29 mouse cellular contexts compared by ENCODE assay signal in the genomic region with DNA sequence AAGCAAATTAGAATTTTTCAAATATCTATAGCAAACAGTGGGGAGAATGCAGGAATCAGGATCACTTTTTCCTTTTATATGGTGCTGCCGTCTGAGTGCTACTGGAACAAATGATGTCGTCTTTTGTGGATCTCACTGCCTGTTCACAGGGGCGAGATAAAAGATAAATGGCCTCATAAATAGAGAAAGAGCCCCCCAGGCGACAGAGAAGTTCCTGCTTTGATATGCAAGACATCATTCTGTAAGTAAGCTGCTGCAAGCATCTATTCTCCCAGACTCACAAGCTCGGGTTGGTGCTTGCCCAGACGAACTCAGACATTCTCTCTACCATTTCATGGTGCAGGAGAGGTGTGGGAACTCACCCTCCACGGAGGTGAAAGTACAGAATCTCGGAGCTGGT.
DNase-seq lines count a peak whose midpoint lies in the region; ATAC-seq and TF ChIP-seq lines count a peak whose summit lies in the region.
"Had no signal": no experiment of that assay in that cellular context is flagged by ENCODE, and none has a peak within 500 bp of the region (broad histone marks: within the 10 kb centered on the region; RNA-seq: fewer than 3 reads in every experiment).

No protein-coding gene starts in this region.

- peak; percentile 36 for DNase-seq in embryonic facial prominence, embryonic 14.5 days (ENCODE audit: low spot score)
- no peak for DNase-seq in embryonic facial prominence, embryonic 10.5 days (ENCODE audit: low spot score)
- DNase-seq in midbrain, embryonic 11.5 days (ENCODE audit: low spot score, missing footprints) = no peak
- peak; percentile 61 for DNase-seq in brain, embryonic 14.5 days (ENCODE audit: low read depth)
- DNase-seq in urinary bladder, postnatal 10 days (ENCODE audit: low spot score) = no peak
- DNase-seq: adrenal gland, adult 2 months; adrenal gland, postnatal 36 days; cerebellum, adult 2 months; cerebellum, postnatal 14 days; gastrocnemius, postnatal 25 days; heart, adult 11 months; kidney, adult 11 months; kidney, postnatal 25 days; layer of hippocampus, postnatal 36 days; left cerebral cortex, postnatal 4 days; liver; lung, adult 2 months; lung, postnatal 10 days; thymus, postnatal 4 days had no signal

- WGBS in embryonic facial prominence, embryonic 14.5 days = 47% methylated on average over 8 of the region's 8 CpGs
- 62% methylated on average over 8 of the region's 8 CpGs for WGBS in embryonic facial prominence, embryonic 10.5 days
- WGBS in midbrain, embryonic 13.5 days = 31% methylated on average over 8 of the region's 8 CpGs
- WGBS in midbrain, embryonic 11.5 days = 52% methylated on average over 8 of the region's 8 CpGs
- 17% methylated on average over 8 of the region's 8 CpGs for WGBS in midbrain, embryonic 16.5 days
- WGBS in intestine, postnatal 0 days = 47% methylated on average over 8 of the region's 8 CpGs

- H3K9me3 ChIP-seq in embryonic facial prominence, embryonic 14.5 days (ENCODE audit: control insufficient read depth, low read length) = no peaks in the 10 kb centered on the region
- no peaks in the 10 kb centered on the region for H3K9me3 ChIP-seq in embryonic facial prominence, embryonic 10.5 days
- no peaks in the 10 kb centered on the region for H3K9me3 ChIP-seq in midbrain, embryonic 13.5 days
- no peaks in the 10 kb centered on the region for H3K9me3 ChIP-seq in midbrain, embryonic 11.5 days (ENCODE audit: control insufficient read depth, low read length)
- no peaks in the 10 kb centered on the region for H3K9me3 ChIP-seq in midbrain, embryonic 16.5 days (replicated peaks; ENCODE audit: control insufficient read depth, low read length, poor library complexity, severe bottlenecking)
- H3K9me3 ChIP-seq in intestine, postnatal 0 days (ENCODE audit: control insufficient read depth) = no peaks in the 10 kb centered on the region
- H3K9me3 ChIP-seq: forebrain, embryonic 13.5 days; heart, embryonic 10.5 days; heart, embryonic 15.5 days had no signal

- H3K4me3 ChIP-seq in embryonic facial prominence, embryonic 14.5 days (ENCODE audit: low read depth, low read length) = no peak overlapping the region
- H3K4me3 ChIP-seq in embryonic facial prominence, embryonic 10.5 days = no peak overlapping the region
- H3K4me3 ChIP-seq in midbrain, embryonic 13.5 days (replicated peaks) = no peak overlapping the region
- H3K4me3 ChIP-seq in midbrain, embryonic 11.5 days (ENCODE audit: low read depth, low read length) = no peak overlapping the region
- H3K4me3 ChIP-seq in midbrain, embryonic 16.5 days (ENCODE audit: low read depth, low read length) = no peak overlapping the region
- no peak overlapping the region for H3K4me3 ChIP-seq in intestine, postnatal 0 days (ENCODE audit: low read depth, low read length)
- H3K4me3 ChIP-seq: forebrain, embryonic 13.5 days; heart, embryonic 10.5 days; heart, embryonic 15.5 days had no signal

- no peak for TF ChIP-seq CTCF in brain, embryonic 14.5 days (IDR thresholded peaks at IDR 0.05; ENCODE audit: borderline replicate concordance, extremely low read depth, insufficient read depth, insufficient read length)
- no peak for TF ChIP-seq CTCF in intestine, postnatal 0 days (IDR thresholded peaks at IDR 0.05; ENCODE audit: low read depth)

- no peak for ATAC-seq in embryonic facial prominence, embryonic 14.5 days (ENCODE audit: low read depth)
- ATAC-seq in midbrain, embryonic 13.5 days = 0 out of 2 replicates have a peak, but pooled peaks have one; percentile 20
- ATAC-seq in midbrain, embryonic 11.5 days (ENCODE audit: low FRiP score) = no peak
- peak; percentile 50 for ATAC-seq in midbrain, embryonic 16.5 days
- no peak for ATAC-seq in intestine, postnatal 0 days
- ATAC-seq: activated CD4-positive, CD25-positive, alpha-beta regulatory T cell, adult 4 months; forebrain, embryonic 13.5 days had no signal

- 0 out of 2 replicates have a peak, but pooled peaks cover 3% of the 10 kb centered on the region for H3K27me3 ChIP-seq in embryonic facial prominence, embryonic 14.5 days (replicated peaks; ENCODE audit: control insufficient read depth, insufficient read depth, low read length)
- no peaks in the 10 kb centered on the region for H3K27me3 ChIP-seq in embryonic facial prominence, embryonic 10.5 days (replicated peaks; ENCODE audit: low read depth, poor library complexity, severe bottlenecking)
- no peaks in the 10 kb centered on the region for H3K27me3 ChIP-seq in midbrain, embryonic 13.5 days
- H3K27me3 ChIP-seq in midbrain, embryonic 11.5 days (ENCODE audit: control insufficient read depth, insufficient read depth, low read length) = no peaks in the 10 kb centered on the region
- H3K27me3 ChIP-seq in midbrain, embryonic 16.5 days (ENCODE audit: control insufficient read depth, insufficient read depth, low read depth, low read length) = no peaks in the 10 kb centered on the region
- H3K27me3 ChIP-seq in intestine, postnatal 0 days (replicated peaks; ENCODE audit: control insufficient read depth, insufficient read depth, low read length) = no peaks in the 10 kb centered on the region
- H3K27me3 ChIP-seq: CH12.LX; forebrain, embryonic 13.5 days; heart, embryonic 15.5 days had no signal

- H3K27ac ChIP-seq in embryonic facial prominence, embryonic 14.5 days (replicated peaks; ENCODE audit: low read depth, low read length) = no peak overlapping the region
- no peak overlapping the region for H3K27ac ChIP-seq in embryonic facial prominence, embryonic 10.5 days (replicated peaks)
- 0 out of 2 replicates have a peak overlapping the region, but pooled peaks have one; percentile 2 for H3K27ac ChIP-seq in midbrain, embryonic 13.5 days
- H3K27ac ChIP-seq in midbrain, embryonic 11.5 days (ENCODE audit: low read depth, low read length) = no peak overlapping the region
- H3K27ac ChIP-seq in midbrain, embryonic 16.5 days (ENCODE audit: low read length) = no peak overlapping the region
- no peak overlapping the region for H3K27ac ChIP-seq in intestine, postnatal 0 days (ENCODE audit: low read depth, low read length)
- H3K27ac ChIP-seq: forebrain, embryonic 13.5 days; heart, embryonic 10.5 days; heart, embryonic 15.5 days; liver, embryonic 14.5 days; macrophage had no signal

- H3K4me1 ChIP-seq in embryonic facial prominence, embryonic 14.5 days (ENCODE audit: control insufficient read depth, insufficient read depth, low read length) = peaks cover 8% of the 10 kb centered on the region; the same call in 1 of the 2 replicates
- 0 out of 2 replicates have a peak, but pooled peaks cover 3% of the 10 kb centered on the region for H3K4me1 ChIP-seq in embryonic facial prominence, embryonic 10.5 days
- peaks cover 11% of the 10 kb centered on the region for H3K4me1 ChIP-seq in midbrain, embryonic 13.5 days (replicated peaks)
- H3K4me1 ChIP-seq in midbrain, embryonic 11.5 days (ENCODE audit: control insufficient read depth, insufficient read depth, low read length) = no peaks in the 10 kb centered on the region
- peaks cover 5% of the 10 kb centered on the region; the same call in 1 of the 2 replicates for H3K4me1 ChIP-seq in midbrain, embryonic 16.5 days (ENCODE audit: control insufficient read depth, insufficient read depth, low read length)
- no peaks in the 10 kb centered on the region for H3K4me1 ChIP-seq in intestine, postnatal 0 days (replicated peaks; ENCODE audit: control insufficient read depth, insufficient read depth, low read length)
- H3K4me1 ChIP-seq: heart, embryonic 10.5 days; heart, embryonic 15.5 days had no signal

- H3K4me2 ChIP-seq in embryonic facial prominence, embryonic 14.5 days (ENCODE audit: low read depth, low read length) = no peak overlapping the region
- no peak overlapping the region; the same call in 1 of the 2 replicates for H3K4me2 ChIP-seq in midbrain, embryonic 13.5 days (replicated peaks)
- H3K4me2 ChIP-seq in midbrain, embryonic 11.5 days = no peak overlapping the region
- H3K4me2 ChIP-seq in midbrain, embryonic 16.5 days (ENCODE audit: low read length) = no peak overlapping the region
- no peak overlapping the region for H3K4me2 ChIP-seq in intestine, postnatal 0 days (replicated peaks; ENCODE audit: low read depth)
- H3K4me2 ChIP-seq: forebrain, embryonic 13.5 days; heart, embryonic 15.5 days had no signal

- no peak overlapping the region for H3K9ac ChIP-seq in embryonic facial prominence, embryonic 14.5 days (ENCODE audit: low read depth, low read length)
- H3K9ac ChIP-seq in midbrain, embryonic 13.5 days (replicated peaks) = no peak overlapping the region
- no peak overlapping the region for H3K9ac ChIP-seq in midbrain, embryonic 11.5 days (ENCODE audit: low read length)
- no peak overlapping the region for H3K9ac ChIP-seq in midbrain, embryonic 16.5 days (ENCODE audit: low read depth, low read length)
- no peak overlapping the region for H3K9ac ChIP-seq in intestine, postnatal 0 days (ENCODE audit: low read depth, low read length)
- H3K9ac ChIP-seq: forebrain, embryonic 13.5 days; heart, embryonic 15.5 days; liver, embryonic 14.5 days had no signal

- TF ChIP-seq POLR2A in brain, embryonic 14.5 days (IDR thresholded peaks at IDR 0.05; ENCODE audit: borderline replicate concordance, extremely low read depth, insufficient read depth, insufficient read length, poor library complexity, severe bottlenecking) = no peak

- no peaks in the 10 kb centered on the region for H3K36me3 ChIP-seq in embryonic facial prominence, embryonic 14.5 days (ENCODE audit: control insufficient read depth, insufficient read depth, low read length)
- no peaks in the 10 kb centered on the region for H3K36me3 ChIP-seq in embryonic facial prominence, embryonic 10.5 days (replicated peaks)
- H3K36me3 ChIP-seq in midbrain, embryonic 13.5 days = no peaks in the 10 kb centered on the region
- no peaks in the 10 kb centered on the region for H3K36me3 ChIP-seq in midbrain, embryonic 11.5 days (ENCODE audit: control insufficient read depth, insufficient read depth, low read length)
- no peaks in the 10 kb centered on the region for H3K36me3 ChIP-seq in midbrain, embryonic 16.5 days (ENCODE audit: control insufficient read depth, insufficient read depth, low read length)
- H3K36me3 ChIP-seq in intestine, postnatal 0 days (ENCODE audit: control insufficient read depth, insufficient read depth) = no peaks in the 10 kb centered on the region
- H3K36me3 ChIP-seq: heart, embryonic 10.5 days; heart, embryonic 15.5 days had no signal

Comparison
In these comparisons a context has a peak if more than half of its experiments do, and no peak if none do; other contexts are left out.
1. ATAC-seq: peak in midbrain, embryonic 13.5 days (single experiment) and midbrain, embryonic 16.5 days (single experiment); none in embryonic facial prominence, embryonic 14.5 days (single experiment), midbrain, embryonic 11.5 days (single experiment) and intestine, postnatal 0 days (single experiment).
2. DNase-seq: peak in embryonic facial prominence, embryonic 14.5 days (single experiment) and brain, embryonic 14.5 days (single experiment); none in embryonic facial prominence, embryonic 10.5 days (single experiment), midbrain, embryonic 11.5 days (single experiment) and urinary bladder, postnatal 10 days (single experiment).